Mouse (Mus musculus): Measurements from ENCODE around the gene Nkx6-2. TPM values are rescaled to one million over a fixed set of nuclear protein-coding genes. Genes with fewer than 3 reads are reported as not detected.

Nkx6-2 gene
- polyA plus RNA-seq, 1 experiment = not detected

DNA sequence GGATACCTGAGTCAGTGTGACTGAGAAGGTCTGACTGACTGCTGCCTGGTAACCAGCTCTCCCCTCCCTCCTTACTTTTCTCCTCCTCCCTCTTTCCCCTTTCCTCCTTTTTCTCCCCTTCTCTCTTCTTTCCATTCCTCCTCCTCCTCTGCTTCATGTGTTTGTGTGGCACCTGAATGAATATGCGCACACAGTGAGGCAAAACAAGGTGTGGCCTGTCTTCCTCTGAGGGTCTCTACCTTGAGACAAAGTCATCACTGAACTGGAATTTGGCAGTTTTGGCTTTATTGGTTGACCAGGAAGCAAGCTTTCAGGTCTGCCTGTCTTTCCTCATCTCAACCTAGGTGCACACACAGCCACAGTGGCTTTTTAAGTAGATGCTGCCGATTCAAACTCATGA lies 45.8 kb downstream of the Nkx6-2 start:
- H3K4me3 ChIP-seq (replicated peaks) = no peak overlapping the region
- H3K4me1 ChIP-seq (ENCODE audit: control insufficient read depth) = no peaks in the 10 kb centered on the region
- no peaks in the 10 kb centered on the region for H3K9me3 ChIP-seq (ENCODE audit: control insufficient read depth, low read length)
- no peaks in the 10 kb centered on the region for H3K27me3 ChIP-seq (ENCODE audit: control insufficient read depth)
- no peaks in the 10 kb centered on the region for H3K36me3 ChIP-seq (ENCODE audit: control insufficient read depth)
- TF ChIP-seq TAL1 (IDR thresholded peaks at IDR 0.05; ENCODE audit: low read length) (no peak), GATA1 (IDR thresholded peaks at IDR 0.05; ENCODE audit: low read length) (no peak)

DNA sequence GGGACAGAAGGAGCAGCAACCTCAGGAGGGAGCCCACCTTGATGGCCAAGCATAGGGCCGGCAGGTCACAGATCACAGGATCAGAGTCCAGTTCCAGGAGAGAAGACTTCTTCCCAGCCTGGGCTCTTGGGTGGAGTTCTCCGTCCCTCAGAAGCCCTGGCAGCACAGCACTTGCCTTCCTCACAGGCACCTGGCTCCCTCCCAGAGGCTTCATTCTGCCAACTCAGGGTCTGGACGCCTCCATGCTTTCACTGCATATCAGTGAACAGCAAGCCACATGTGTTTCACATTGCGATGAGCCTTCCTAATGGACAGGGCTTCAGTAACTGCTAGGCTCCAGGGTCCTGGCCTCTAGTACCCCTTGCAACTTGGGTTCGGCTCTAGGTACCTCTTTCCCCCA lies 46.3 kb downstream of the Nkx6-2 start:
- no peaks in the 10 kb centered on the region for H3K27me3 ChIP-seq (ENCODE audit: control insufficient read depth)
- H3K4me1 ChIP-seq (ENCODE audit: control insufficient read depth) = no peaks in the 10 kb centered on the region
- TF ChIP-seq GATA1 (IDR thresholded peaks at IDR 0.05; ENCODE audit: low read length) = no peak
- TF ChIP-seq TAL1 (IDR thresholded peaks at IDR 0.05; ENCODE audit: low read length) = no peak
- no peak overlapping the region for H3K4me3 ChIP-seq (replicated peaks)
- no peaks in the 10 kb centered on the region for H3K36me3 ChIP-seq (ENCODE audit: control insufficient read depth)
- no peaks in the 10 kb centered on the region for H3K9me3 ChIP-seq (ENCODE audit: control insufficient read depth, low read length)

DNA sequence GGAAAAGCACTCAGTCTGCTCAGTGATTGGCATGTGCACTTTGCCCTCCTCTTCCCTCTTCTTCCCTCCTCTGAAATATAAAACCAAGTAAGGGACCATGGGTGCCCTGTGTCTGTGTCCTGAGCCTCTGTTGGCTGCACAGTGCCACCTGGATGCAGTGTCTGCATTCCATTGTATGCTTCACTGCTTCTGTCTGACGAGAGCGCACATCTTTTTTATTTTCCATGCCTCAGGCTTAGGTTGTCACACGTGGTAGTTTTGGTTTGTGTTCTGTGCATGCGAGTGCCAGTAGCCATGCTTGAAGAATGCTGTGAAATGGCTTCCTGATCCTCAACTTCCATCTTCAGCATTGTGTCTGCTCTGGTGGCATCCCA lies 51.2 kb downstream of the Nkx6-2 start:
- H3K9me3 ChIP-seq (ENCODE audit: control insufficient read depth, low read length) = no peaks in the 10 kb centered on the region
- no peak for TF ChIP-seq TAL1 (IDR thresholded peaks at IDR 0.05; ENCODE audit: low read length)
- TF ChIP-seq GATA1 (IDR thresholded peaks at IDR 0.05; ENCODE audit: low read length) = no peak
- no peaks in the 10 kb centered on the region for H3K36me3 ChIP-seq (ENCODE audit: control insufficient read depth)

DNA sequence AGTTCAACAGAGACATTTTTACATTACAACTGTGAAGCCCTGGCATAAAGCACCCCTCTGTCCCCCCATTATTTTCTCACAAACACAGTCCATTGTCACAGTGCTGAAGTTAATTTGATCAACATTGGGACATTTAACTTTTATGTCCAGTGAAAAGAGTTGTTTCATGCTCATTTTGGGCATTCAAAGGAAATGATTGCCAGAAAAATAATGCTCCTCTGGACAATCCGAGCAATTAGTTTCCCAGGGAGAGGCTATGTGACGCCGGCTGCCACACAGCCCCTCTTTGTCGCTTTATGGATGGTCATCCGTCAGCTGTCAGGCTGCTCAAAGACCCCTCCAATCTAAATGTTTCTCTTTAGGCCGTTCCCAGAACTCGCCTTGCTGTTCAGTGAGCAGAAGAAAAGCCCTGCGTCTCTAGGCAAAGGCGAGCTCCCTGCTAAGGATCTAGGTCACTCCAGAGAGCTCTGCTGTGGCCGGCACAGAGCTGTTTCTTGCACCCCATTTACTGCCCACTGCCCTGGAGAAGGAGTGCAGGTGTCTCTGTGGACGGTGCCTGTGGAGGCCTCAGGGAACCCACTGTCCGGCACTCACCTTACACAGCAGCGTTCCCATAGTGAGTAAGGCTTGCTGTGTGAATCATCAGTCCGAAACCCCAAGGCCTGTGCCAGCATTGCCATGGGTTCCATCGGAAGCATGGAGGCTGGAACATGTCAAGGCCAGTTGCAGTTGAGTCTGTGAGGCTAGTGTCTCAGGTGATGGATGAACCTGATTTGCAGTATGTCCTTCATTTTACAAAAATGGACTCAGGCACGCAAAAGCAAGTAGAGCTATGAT lies 51.8 kb downstream of the Nkx6-2 start:
- Histone ChIP-seq H3K4me3 (replicated peaks) (no peak overlapping the region), H3K9me3 (ENCODE audit: control insufficient read depth, low read length) (no peaks in the 10 kb centered on the region), H3K4me1 (ENCODE audit: control insufficient read depth) (no peaks in the 10 kb centered on the region), H3K36me3 (ENCODE audit: control insufficient read depth) (no peaks in the 10 kb centered on the region; the same call in 1 of the 2 replicates), H3K27me3 (ENCODE audit: control insufficient read depth) (no peaks in the 10 kb centered on the region)
- TF ChIP-seq GATA1 (IDR thresholded peaks at IDR 0.05; ENCODE audit: low read length) (no peak), TAL1 (IDR thresholded peaks at IDR 0.05; ENCODE audit: low read length) (no peak)

More for the DNA sequence above, 51.2 kb downstream of the Nkx6-2 start:
- Histone ChIP-seq H3K27me3 (ENCODE audit: control insufficient read depth) (no peaks in the 10 kb centered on the region), H3K4me3 (replicated peaks) (no peak overlapping the region), H3K4me1 (ENCODE audit: control insufficient read depth) (no peaks in the 10 kb centered on the region)

Other genes with a start within 250 kb of the Nkx6-2 start
- 0.25 and 0.33 TPM in 2 replicates for gene Inpp5a, start 193.7 kb downstream of the Nkx6-2 start, polyA plus RNA-seq (2012)
- not detected in 2 replicates for gene Cfap46, start 101.0 kb upstream of the Nkx6-2 start, polyA plus RNA-seq (2012)